Mouse (Mus musculus): ENCODE results near the gene Zfp784. TPM values are rescaled to one million over a fixed set of nuclear protein-coding genes. Genes with fewer than 3 reads are reported as not detected.

Gene Zfp784
- polyA plus RNA-seq, 1 experiment: 6.8 TPM

GRCm38 (mm10) chr7:5057804-5058203 is 19.6 kb upstream of the Zfp784 start:
- Histone ChIP-seq H3K4me1 (ENCODE audit: control insufficient read depth, insufficient read depth, low read length) (peaks cover 3% of the 10 kb centered on the region; the same call in 1 of the 2 replicates), H3K27me3 (replicated peaks; ENCODE audit: control insufficient read depth, insufficient read depth, low read length) (peaks cover 1% of the 10 kb centered on the region; the same call in 1 of the 2 replicates), H3K36me3 (ENCODE audit: control insufficient read depth, insufficient read depth, low read length) (no peaks in the 10 kb centered on the region), H3K4me3 (ENCODE audit: insufficient read depth, low read depth, low read length) (no peak overlapping the region), H3K27ac (ENCODE audit: insufficient read depth, low read depth, low read length) (no peak overlapping the region)
- no peak for DNase-seq
- WGBS: 47% methylated on average over 11 of the region's 11 CpGs
- TF ChIP-seq CTCF (conservative IDR thresholded peaks at IDR 0.05; ENCODE audit: insufficient read depth, insufficient read length, low read depth, low read length): 0 out of 2 replicates have a peak, but pooled peaks have one; percentile 21
- TF ChIP-seq POLR2A (IDR thresholded peaks at IDR 0.05; ENCODE audit: low read depth, low read length): no peak

GRCm38 (mm10) chr7:5057381-5057780 is 19.1 kb upstream of the Zfp784 start:
- no peak for DNase-seq
- TF ChIP-seq POLR2A (IDR thresholded peaks at IDR 0.05; ENCODE audit: low read depth, low read length): no peak
- no peak for TF ChIP-seq CTCF (conservative IDR thresholded peaks at IDR 0.05; ENCODE audit: insufficient read depth, insufficient read length, low read depth, low read length)
- Histone ChIP-seq H3K36me3 (ENCODE audit: control insufficient read depth, insufficient read depth, low read length) (no peaks in the 10 kb centered on the region), H3K27ac (ENCODE audit: insufficient read depth, low read depth, low read length) (no peak overlapping the region), H3K4me1 (ENCODE audit: control insufficient read depth, insufficient read depth, low read length) (peaks cover 3% of the 10 kb centered on the region; the same call in 1 of the 2 replicates), H3K27me3 (replicated peaks; ENCODE audit: control insufficient read depth, insufficient read depth, low read length) (peaks cover 1% of the 10 kb centered on the region; the same call in 1 of the 2 replicates), H3K4me3 (ENCODE audit: insufficient read depth, low read depth, low read length) (no peak overlapping the region; the same call in 1 of the 2 replicates)
- 39% methylated on average over 8 of the region's 8 CpGs for WGBS

- no peak overlapping the region for H3K27ac ChIP-seq (ENCODE audit: insufficient read depth, low read depth, low read length)
- no peak for DNase-seq
- peaks cover 3% of the 10 kb centered on the region; the same call in 1 of the 2 replicates for H3K4me1 ChIP-seq (ENCODE audit: control insufficient read depth, insufficient read depth, low read length)
- no peaks in the 10 kb centered on the region for H3K36me3 ChIP-seq (ENCODE audit: control insufficient read depth, insufficient read depth, low read length)
- H3K27me3 ChIP-seq (replicated peaks; ENCODE audit: control insufficient read depth, insufficient read depth, low read length): peaks cover 1% of the 10 kb centered on the region; the same call in 1 of the 2 replicates
- 3% methylated on average over 51 of the region's 55 CpGs for WGBS
- H3K4me3 ChIP-seq (ENCODE audit: insufficient read depth, low read depth, low read length): peak overlapping the region; percentile 43
- TF ChIP-seq POLR2A (IDR thresholded peaks at IDR 0.05; ENCODE audit: low read depth, low read length): no peak
- no peak for TF ChIP-seq CTCF (conservative IDR thresholded peaks at IDR 0.05; ENCODE audit: insufficient read depth, insufficient read length, low read depth, low read length)
Observed at GRCm38 (mm10) chr7:5056651-5057263, 18.5 kb upstream of the Zfp784 start.

GRCm38 (mm10) chr7:5053456-5054179 is 15.4 kb upstream of the Zfp784 start:
- H3K4me3 ChIP-seq (ENCODE audit: insufficient read depth, low read depth, low read length): peak overlapping the region; percentile 21; the same call in 1 of the 2 replicates

GRCm38 (mm10) chr7:5052931-5053343 is 14.7 kb upstream of the Zfp784 start:
- H3K4me3 ChIP-seq (ENCODE audit: insufficient read depth, low read depth, low read length): no peak overlapping the region

More at GRCm38 (mm10) chr7:5053456-5054179, 15.4 kb upstream of the Zfp784 start:
- Histone ChIP-seq H3K27ac (ENCODE audit: insufficient read depth, low read depth, low read length) (no peak overlapping the region), H3K36me3 (ENCODE audit: control insufficient read depth, insufficient read depth, low read length) (no peaks in the 10 kb centered on the region), H3K4me1 (ENCODE audit: control insufficient read depth, insufficient read depth, low read length) (peaks cover 5% of the 10 kb centered on the region; the same call in 1 of the 2 replicates), H3K27me3 (replicated peaks; ENCODE audit: control insufficient read depth, insufficient read depth, low read length) (peaks cover 1% of the 10 kb centered on the region; the same call in 1 of the 2 replicates)
- no peak for DNase-seq
- 21% methylated on average over 32 of the region's 32 CpGs for WGBS
- no peak for TF ChIP-seq POLR2A (IDR thresholded peaks at IDR 0.05; ENCODE audit: low read depth, low read length)
- no peak for TF ChIP-seq CTCF (conservative IDR thresholded peaks at IDR 0.05; ENCODE audit: insufficient read depth, insufficient read length, low read depth, low read length)

GRCm38 (mm10) chr7:5052438-5052837 is 14.2 kb upstream of the Zfp784 start:
- H3K27me3 ChIP-seq (replicated peaks; ENCODE audit: control insufficient read depth, insufficient read depth, low read length): peaks cover 1% of the 10 kb centered on the region; the same call in 1 of the 2 replicates

More at GRCm38 (mm10) chr7:5052931-5053343, 14.7 kb upstream of the Zfp784 start:
- H3K27ac ChIP-seq (ENCODE audit: insufficient read depth, low read depth, low read length): no peak overlapping the region
- no peak for DNase-seq
- TF ChIP-seq POLR2A (IDR thresholded peaks at IDR 0.05; ENCODE audit: low read depth, low read length) (no peak), CTCF (conservative IDR thresholded peaks at IDR 0.05; ENCODE audit: insufficient read depth, insufficient read length, low read depth, low read length) (no peak)
- peaks cover 1% of the 10 kb centered on the region; the same call in 1 of the 2 replicates for H3K27me3 ChIP-seq (replicated peaks; ENCODE audit: control insufficient read depth, insufficient read depth, low read length)
- peaks cover 5% of the 10 kb centered on the region; the same call in 1 of the 2 replicates for H3K4me1 ChIP-seq (ENCODE audit: control insufficient read depth, insufficient read depth, low read length)
- no peaks in the 10 kb centered on the region for H3K36me3 ChIP-seq (ENCODE audit: control insufficient read depth, insufficient read depth, low read length)
- WGBS: 10% methylated on average over 45 of the region's 45 CpGs

More at GRCm38 (mm10) chr7:5052438-5052837, 14.2 kb upstream of the Zfp784 start:
- Histone ChIP-seq H3K4me1 (ENCODE audit: control insufficient read depth, insufficient read depth, low read length) (peaks cover 5% of the 10 kb centered on the region; the same call in 1 of the 2 replicates), H3K36me3 (ENCODE audit: control insufficient read depth, insufficient read depth, low read length) (no peaks in the 10 kb centered on the region), H3K27ac (ENCODE audit: insufficient read depth, low read depth, low read length) (no peak overlapping the region), H3K4me3 (ENCODE audit: insufficient read depth, low read depth, low read length) (peak overlapping the region; percentile 15; the same call in 1 of the 2 replicates)
- 8% methylated on average over 12 of the region's 12 CpGs for whole genome bisulfite sequencing
- TF ChIP-seq CTCF (conservative IDR thresholded peaks at IDR 0.05; ENCODE audit: insufficient read depth, insufficient read length, low read depth, low read length) (no peak), POLR2A (IDR thresholded peaks at IDR 0.05; ENCODE audit: low read depth, low read length) (no peak)
- no peak for DNase-seq
